Mouse (Mus musculus): ENCODE data around the gene Cyp8b1. TPM values are rescaled to one million over a fixed set of nuclear protein-coding genes. Genes with fewer than 3 reads are reported as not detected.
A peak's percentile ranks its signal among the peaks of the same experiment; 100 is the strongest.

The Cyp8b1 gene
- polyA plus RNA-seq, 1 experiment from 2014 or later: not detected

DNA sequence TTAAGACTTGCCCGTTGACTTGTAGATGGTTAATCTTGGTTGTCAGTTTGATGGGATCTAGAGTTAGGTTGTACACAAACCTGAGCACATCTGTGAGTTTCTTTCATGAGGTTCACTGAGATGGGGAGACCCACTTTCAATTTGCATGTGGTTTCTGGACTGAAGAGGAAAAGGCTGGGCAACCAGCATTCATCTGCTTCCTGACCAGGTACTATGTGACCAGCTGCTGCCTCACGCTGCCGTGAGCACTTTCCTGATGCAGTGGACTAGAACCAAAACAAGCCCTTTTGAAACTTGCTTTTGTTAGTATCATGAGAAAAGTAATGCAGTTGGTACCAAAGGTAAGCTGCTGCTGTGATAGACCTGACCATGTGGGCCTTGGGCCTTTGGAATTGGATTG lies 26.9 kb upstream of the Cyp8b1 start:
- no peak for ATAC-seq
- Histone ChIP-seq H3K4me1 (ENCODE audit: control insufficient read depth, insufficient read depth, low read length) (no peaks in the 10 kb centered on the region), H3K27me3 (replicated peaks; ENCODE audit: control insufficient read depth, insufficient read depth, low read length) (no peaks in the 10 kb centered on the region), H3K4me2 (ENCODE audit: low read length) (no peak overlapping the region), H3K4me3 (ENCODE audit: low read depth, low read length) (no peak overlapping the region), H3K27ac (ENCODE audit: low read depth, low read length) (no peak overlapping the region), H3K9ac (ENCODE audit: low read length) (no peak overlapping the region), H3K9me3 (replicated peaks; ENCODE audit: control insufficient read depth, low read length) (no peaks in the 10 kb centered on the region), H3K36me3 (ENCODE audit: control insufficient read depth, insufficient read depth, low read length) (no peaks in the 10 kb centered on the region)
- WGBS: 88% methylated on average over 3 of the region's 3 CpGs
- no peak for DNase-seq (ENCODE audit: low spot score)

DNA sequence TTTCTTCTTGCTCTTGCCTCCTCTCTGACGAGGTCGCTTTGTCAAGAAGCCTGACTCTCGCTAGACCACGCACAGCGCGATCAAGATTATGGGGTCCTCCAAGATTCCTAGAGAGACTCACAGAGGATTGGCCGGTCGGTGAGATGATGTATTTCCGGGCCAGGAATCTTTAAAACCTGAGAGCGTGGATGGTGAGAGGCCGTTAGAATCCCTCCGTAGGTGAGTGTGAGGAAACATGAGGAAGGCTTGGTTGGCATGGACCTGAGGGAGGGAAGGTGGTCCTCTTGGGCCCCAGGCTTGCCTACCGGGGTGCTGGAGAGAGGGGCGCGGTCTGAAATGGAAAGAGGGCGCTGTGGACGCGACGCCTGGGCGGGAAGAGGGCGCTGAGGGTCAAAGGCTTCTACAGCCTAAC lies 21.8 kb upstream of the Cyp8b1 start:
- H3K4me1 ChIP-seq (ENCODE audit: control insufficient read depth, insufficient read depth, low read length): no peaks in the 10 kb centered on the region
- H3K4me3 ChIP-seq (ENCODE audit: low read depth, low read length): peak overlapping the region; percentile 37
- ATAC-seq (peak; percentile 74; the same call in 1 of the 2 replicates), DNase-seq (ENCODE audit: low spot score) (peak; percentile 71)
- no peaks in the 10 kb centered on the region for H3K9me3 ChIP-seq (replicated peaks; ENCODE audit: control insufficient read depth, low read length)
- H3K36me3 ChIP-seq (ENCODE audit: control insufficient read depth, insufficient read depth, low read length): no peaks in the 10 kb centered on the region
- WGBS: 66% methylated on average over 21 of the region's 21 CpGs
- peak overlapping the region; percentile 47 for H3K4me2 ChIP-seq (ENCODE audit: low read length)
- H3K9ac ChIP-seq (ENCODE audit: low read length): peak overlapping the region; percentile 59
- H3K27me3 ChIP-seq (replicated peaks; ENCODE audit: control insufficient read depth, insufficient read depth, low read length): no peaks in the 10 kb centered on the region
- H3K27ac ChIP-seq (ENCODE audit: low read depth, low read length): peak overlapping the region; percentile 5; the same call in 1 of the 2 replicates

DNA sequence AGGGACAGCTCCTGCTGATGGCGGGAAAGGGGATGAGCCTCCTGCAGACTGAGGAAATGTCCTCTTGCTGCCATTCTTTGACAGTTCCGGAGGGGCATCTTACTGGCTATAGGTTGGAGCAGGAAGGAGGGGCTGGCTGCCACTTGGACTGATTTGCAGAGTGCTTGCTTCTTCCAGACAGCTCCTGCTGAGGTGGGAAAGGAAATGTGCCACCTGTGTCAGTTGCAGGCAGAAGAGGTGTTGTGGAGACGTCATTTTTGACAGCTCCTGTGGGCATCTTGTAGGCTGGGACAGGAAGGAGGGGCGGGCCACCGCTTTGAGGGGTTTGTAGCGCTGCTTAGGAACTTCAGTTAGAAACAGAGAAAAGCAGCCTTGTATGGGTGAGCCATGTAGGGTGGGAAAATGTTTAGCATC lies 21.4 kb upstream of the Cyp8b1 start:
- H3K36me3 ChIP-seq (ENCODE audit: control insufficient read depth, insufficient read depth, low read length): no peaks in the 10 kb centered on the region
- WGBS: 62% methylated on average over 6 of the region's 6 CpGs
- H3K9me3 ChIP-seq (replicated peaks; ENCODE audit: control insufficient read depth, low read length): no peaks in the 10 kb centered on the region
- peak overlapping the region; percentile 47 for H3K4me2 ChIP-seq (ENCODE audit: low read length)
- H3K27me3 ChIP-seq (replicated peaks; ENCODE audit: control insufficient read depth, insufficient read depth, low read length): no peaks in the 10 kb centered on the region
- peak overlapping the region; percentile 37 for H3K4me3 ChIP-seq (ENCODE audit: low read depth, low read length)
- peak; percentile 44; the same call in 1 of the 2 replicates for ATAC-seq
- no peak for DNase-seq (ENCODE audit: low spot score)
- 0 out of 2 replicates have a peak overlapping the region, but pooled peaks have one; percentile 59 for H3K9ac ChIP-seq (ENCODE audit: low read length)
- H3K4me1 ChIP-seq (ENCODE audit: control insufficient read depth, insufficient read depth, low read length): no peaks in the 10 kb centered on the region
- peak overlapping the region; percentile 5; the same call in 1 of the 2 replicates for H3K27ac ChIP-seq (ENCODE audit: low read depth, low read length)

GRCm38 (mm10) chr9:121936952-121937351 lies 20.8 kb upstream of the Cyp8b1 start:
- DNase-seq (ENCODE audit: low spot score) (peak; percentile 31), ATAC-seq (peak; percentile 58; the same call in 1 of the 2 replicates)
- 70% methylated on average over 1 of the region's 1 CpGs for WGBS
- no peaks in the 10 kb centered on the region for H3K9me3 ChIP-seq (replicated peaks; ENCODE audit: control insufficient read depth, low read length)
- H3K4me1 ChIP-seq (ENCODE audit: control insufficient read depth, insufficient read depth, low read length): no peaks in the 10 kb centered on the region
- H3K4me2 ChIP-seq (ENCODE audit: low read length): peak overlapping the region; percentile 47
- no peak overlapping the region for H3K4me3 ChIP-seq (ENCODE audit: low read depth, low read length)
- H3K27ac ChIP-seq (ENCODE audit: low read depth, low read length): no peak overlapping the region
- no peaks in the 10 kb centered on the region for H3K36me3 ChIP-seq (ENCODE audit: control insufficient read depth, insufficient read depth, low read length)
- no peaks in the 10 kb centered on the region for H3K27me3 ChIP-seq (replicated peaks; ENCODE audit: control insufficient read depth, insufficient read depth, low read length)
- no peak overlapping the region for H3K9ac ChIP-seq (ENCODE audit: low read length)

DNA sequence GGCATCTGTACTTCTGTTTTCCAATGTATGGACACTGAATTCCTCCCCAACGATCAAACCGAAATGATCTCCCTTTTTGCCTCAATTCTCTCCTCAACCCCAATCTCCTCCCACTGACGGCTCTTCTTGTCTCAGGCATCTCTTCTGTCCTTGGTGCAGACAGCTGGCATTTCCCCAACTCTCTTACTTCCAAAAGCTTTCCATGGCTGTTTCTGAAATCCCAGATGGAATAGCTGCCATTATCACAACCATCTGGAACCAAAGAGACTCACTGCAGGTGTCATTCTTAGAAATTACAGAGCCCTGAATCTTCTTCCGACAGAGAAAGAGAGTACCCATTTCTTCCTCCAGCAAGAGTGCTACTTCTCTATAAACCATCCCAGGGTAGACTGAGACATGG lies 18.8 kb upstream of the Cyp8b1 start:
- H3K4me1 ChIP-seq (ENCODE audit: control insufficient read depth, insufficient read depth, low read length): no peaks in the 10 kb centered on the region
- H3K4me2 ChIP-seq (ENCODE audit: low read length): no peak overlapping the region
- 85% methylated on average over 4 of the region's 4 CpGs for WGBS
- H3K9ac ChIP-seq (ENCODE audit: low read length): no peak overlapping the region
- H3K36me3 ChIP-seq (ENCODE audit: control insufficient read depth, insufficient read depth, low read length): no peaks in the 10 kb centered on the region
- no peak overlapping the region for H3K4me3 ChIP-seq (ENCODE audit: low read depth, low read length)
- H3K9me3 ChIP-seq (replicated peaks; ENCODE audit: control insufficient read depth, low read length): no peaks in the 10 kb centered on the region
- ATAC-seq (no peak), DNase-seq (ENCODE audit: low spot score) (no peak)
- H3K27me3 ChIP-seq (replicated peaks; ENCODE audit: control insufficient read depth, insufficient read depth, low read length): no peaks in the 10 kb centered on the region
- no peak overlapping the region for H3K27ac ChIP-seq (ENCODE audit: low read depth, low read length)

- DNase-seq (ENCODE audit: low spot score) (peak; percentile 61), ATAC-seq (0 out of 2 replicates have a peak, but pooled peaks have one; percentile 10)
- H3K27me3 ChIP-seq (replicated peaks; ENCODE audit: control insufficient read depth, insufficient read depth, low read length): no peaks in the 10 kb centered on the region
- H3K4me2 ChIP-seq (ENCODE audit: low read length): no peak overlapping the region
- whole genome bisulfite sequencing: 27% methylated on average over 2 of the region's 2 CpGs
- no peaks in the 10 kb centered on the region for H3K36me3 ChIP-seq (ENCODE audit: control insufficient read depth, insufficient read depth, low read length)
- H3K27ac ChIP-seq (ENCODE audit: low read depth, low read length): no peak overlapping the region
- no peaks in the 10 kb centered on the region for H3K4me1 ChIP-seq (ENCODE audit: control insufficient read depth, insufficient read depth, low read length)
- no peak overlapping the region for H3K4me3 ChIP-seq (ENCODE audit: low read depth, low read length)
- no peaks in the 10 kb centered on the region for H3K9me3 ChIP-seq (replicated peaks; ENCODE audit: control insufficient read depth, low read length)
- no peak overlapping the region for H3K9ac ChIP-seq (ENCODE audit: low read length)
Observed at GRCm38 (mm10) chr9:121928498-121928897, 12.4 kb upstream of the Cyp8b1 start.

DNA sequence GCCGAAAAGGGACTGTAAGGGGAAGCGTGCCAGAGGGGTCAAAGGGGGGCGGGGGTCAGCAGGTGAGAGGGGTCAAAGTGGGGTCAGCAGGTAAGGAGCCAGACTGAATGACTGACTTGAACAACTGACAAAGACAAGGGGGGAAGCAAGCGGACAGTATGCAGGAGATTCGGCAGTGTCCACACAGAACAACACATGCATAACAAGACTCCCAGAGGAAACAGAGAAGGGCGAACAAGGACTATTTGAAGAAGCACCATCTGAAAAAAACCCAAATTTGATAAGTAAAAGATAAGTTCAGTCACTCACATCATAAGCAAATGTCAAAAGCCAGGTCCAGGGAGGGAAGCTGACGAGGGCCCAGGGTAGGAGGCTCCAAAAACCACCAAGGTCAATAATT lies 11.6 kb upstream of the Cyp8b1 start:
- Histone ChIP-seq H3K4me1 (ENCODE audit: control insufficient read depth, insufficient read depth, low read length) (no peaks in the 10 kb centered on the region), H3K4me2 (ENCODE audit: low read length) (no peak overlapping the region), H3K27me3 (replicated peaks; ENCODE audit: control insufficient read depth, insufficient read depth, low read length) (no peaks in the 10 kb centered on the region), H3K27ac (ENCODE audit: low read depth, low read length) (no peak overlapping the region), H3K9ac (ENCODE audit: low read length) (no peak overlapping the region), H3K9me3 (replicated peaks; ENCODE audit: control insufficient read depth, low read length) (no peaks in the 10 kb centered on the region), H3K4me3 (ENCODE audit: low read depth, low read length) (no peak overlapping the region), H3K36me3 (ENCODE audit: control insufficient read depth, insufficient read depth, low read length) (no peaks in the 10 kb centered on the region)
- DNase-seq (ENCODE audit: low spot score) (no peak), ATAC-seq (no peak)
- 83% methylated on average over 7 of the region's 7 CpGs for whole genome bisulfite sequencing

DNA sequence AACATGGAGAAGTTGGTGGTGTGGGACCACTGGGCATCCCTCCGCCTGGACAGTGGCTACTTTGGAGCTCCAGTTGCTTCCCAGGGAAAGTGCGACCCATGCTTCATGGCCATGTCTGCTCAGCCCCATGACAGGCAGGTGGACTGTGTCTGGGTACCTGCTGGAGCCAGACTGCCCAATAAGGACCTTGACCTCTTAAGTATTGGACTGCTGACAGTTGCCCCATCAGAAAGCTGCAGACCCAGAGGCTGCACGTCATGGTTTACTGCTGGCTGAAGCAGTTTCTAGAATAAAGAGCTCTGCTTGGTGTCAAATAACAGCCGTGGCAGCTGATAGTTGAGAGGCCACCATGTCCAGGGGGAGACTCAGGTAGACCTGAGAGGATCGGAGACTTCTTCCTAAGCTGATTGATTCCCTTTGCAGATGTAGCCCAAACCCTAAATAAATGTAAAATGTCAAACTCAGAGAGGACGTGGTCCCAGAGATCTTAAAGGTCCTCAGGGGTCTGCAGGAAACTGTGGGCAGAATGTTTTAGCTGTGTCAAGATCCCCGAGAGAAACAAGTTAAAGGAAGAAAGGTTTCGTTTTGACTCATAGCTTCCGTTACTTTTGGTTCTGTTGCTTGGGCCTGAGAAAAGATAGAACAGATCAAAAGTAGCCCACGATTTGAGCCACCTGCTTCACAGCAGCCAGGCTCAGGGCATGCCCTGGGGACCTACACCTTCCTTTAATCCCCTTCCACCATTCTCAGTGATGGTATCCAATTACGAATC lies 10.7 kb upstream of the Cyp8b1 start:
- H3K27ac ChIP-seq (ENCODE audit: low read depth, low read length): no peak overlapping the region
- H3K9me3 ChIP-seq (replicated peaks; ENCODE audit: control insufficient read depth, low read length): no peaks in the 10 kb centered on the region
- H3K36me3 ChIP-seq (ENCODE audit: control insufficient read depth, insufficient read depth, low read length): no peaks in the 10 kb centered on the region
- no peak for ATAC-seq
- no peak overlapping the region for H3K9ac ChIP-seq (ENCODE audit: low read length)
- no peak overlapping the region for H3K4me3 ChIP-seq (ENCODE audit: low read depth, low read length)
- DNase-seq (ENCODE audit: low spot score): no peak
- H3K4me1 ChIP-seq (ENCODE audit: control insufficient read depth, insufficient read depth, low read length): no peaks in the 10 kb centered on the region
- 63% methylated on average over 11 of the region's 11 CpGs for WGBS
- H3K4me2 ChIP-seq (ENCODE audit: low read length): no peak overlapping the region
- H3K27me3 ChIP-seq (replicated peaks; ENCODE audit: control insufficient read depth, insufficient read depth, low read length): no peaks in the 10 kb centered on the region

GRCm38 (mm10) chr9:121925959-121926358 lies 9.9 kb upstream of the Cyp8b1 start:
- 86% methylated on average over 8 of the region's 8 CpGs for WGBS
- DNase-seq (ENCODE audit: low spot score): no peak

More at GRCm38 (mm10) chr9:121925959-121926358, 9.9 kb upstream of the Cyp8b1 start:
- Histone ChIP-seq H3K9ac (ENCODE audit: low read length) (no peak overlapping the region), H3K9me3 (replicated peaks; ENCODE audit: control insufficient read depth, low read length) (no peaks in the 10 kb centered on the region), H3K4me1 (ENCODE audit: control insufficient read depth, insufficient read depth, low read length) (no peaks in the 10 kb centered on the region), H3K27me3 (replicated peaks; ENCODE audit: control insufficient read depth, insufficient read depth, low read length) (no peaks in the 10 kb centered on the region), H3K4me2 (ENCODE audit: low read length) (no peak overlapping the region), H3K27ac (ENCODE audit: low read depth, low read length) (no peak overlapping the region), H3K4me3 (ENCODE audit: low read depth, low read length) (no peak overlapping the region), H3K36me3 (ENCODE audit: control insufficient read depth, insufficient read depth, low read length) (no peaks in the 10 kb centered on the region)
- no peak for ATAC-seq
